Mouse (Mus musculus) right cerebral cortex, postnatal 14 days (tissue): ENCODE measurements around the gene Barhl1.

ENCODE experiments used
- DNase-seq: peaks from one replicate; pipeline ENCODE4 v3.0.0; 2022

The Barhl1 gene

GRCm38 (mm10) chr2:28860678-28861423, 55.6 kb downstream of the Barhl1 start:
- no peak for DNase-seq

- DNase-seq: no peak
Observed at GRCm38 (mm10) chr2:28859303-28859702, 57.2 kb downstream of the Barhl1 start.
